Mouse (Mus musculus): ENCODE data around the gene Fam155a.

The Fam155a gene

GRCm38 (mm10) chr8:9182461-9182860, 588.5 kb downstream of the Fam155a start:
- no peak for DNase-seq (ENCODE audit: low spot score in 2 of 2)

DNA sequence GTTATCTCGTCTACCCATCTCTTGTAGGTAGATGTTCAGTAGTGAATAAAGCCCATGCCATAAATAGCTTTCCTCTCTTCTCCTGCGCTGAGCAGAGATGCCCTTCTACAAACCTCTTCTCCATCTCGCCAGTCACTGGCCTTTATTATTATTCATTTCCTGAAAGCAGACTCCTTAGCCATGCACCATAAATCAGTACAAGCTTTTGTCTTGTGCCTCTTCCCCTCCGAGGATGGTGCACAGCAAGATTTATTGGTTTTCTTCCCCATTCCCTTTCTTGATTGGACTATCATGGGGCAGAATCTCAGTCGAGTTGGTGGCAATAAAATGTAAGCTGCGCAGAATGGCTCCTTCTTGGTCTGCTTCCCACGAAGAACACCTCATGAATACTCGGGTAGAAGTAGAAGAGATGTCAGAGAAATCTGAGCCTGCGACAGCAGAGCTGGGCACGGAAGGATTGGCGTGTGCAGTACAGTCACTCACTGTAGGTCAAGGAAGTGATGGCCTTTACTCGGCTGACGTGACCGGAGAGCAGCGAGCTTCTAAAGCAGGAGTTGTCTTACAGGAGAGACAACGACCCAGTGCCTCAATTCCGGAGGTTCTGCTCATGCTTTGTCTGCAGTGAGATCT, 590.2 kb downstream of the Fam155a start:
- DNase-seq (ENCODE audit: low spot score in 2 of 2) = no peak

DNA sequence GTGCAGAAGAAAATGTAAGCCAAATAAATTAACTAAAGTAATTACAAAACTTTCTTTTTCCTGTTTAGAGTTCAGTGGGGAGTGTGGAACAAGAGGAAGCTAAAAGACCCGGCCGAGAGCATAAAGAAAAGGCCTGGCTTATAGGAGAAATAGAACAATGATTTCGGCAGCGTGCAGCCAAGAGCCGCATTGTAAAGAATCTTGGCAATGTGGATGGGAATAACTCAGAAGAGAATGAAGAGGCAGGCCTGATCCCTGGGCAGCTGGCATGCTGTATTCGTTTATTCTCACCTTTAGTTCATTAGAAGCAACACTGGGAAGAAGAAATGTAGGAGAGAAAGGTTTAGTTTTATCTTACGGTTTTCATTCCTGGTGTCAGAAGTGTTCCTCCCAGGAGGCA, 594.0 kb downstream of the Fam155a start:
- no peak for DNase-seq (ENCODE audit: low spot score in 2 of 2)

- DNase-seq (ENCODE audit: low spot score in 2 of 2) = no peak
Measured at GRCm38 (mm10) chr8:9174865-9175565, 595.9 kb downstream of the Fam155a start.

DNA sequence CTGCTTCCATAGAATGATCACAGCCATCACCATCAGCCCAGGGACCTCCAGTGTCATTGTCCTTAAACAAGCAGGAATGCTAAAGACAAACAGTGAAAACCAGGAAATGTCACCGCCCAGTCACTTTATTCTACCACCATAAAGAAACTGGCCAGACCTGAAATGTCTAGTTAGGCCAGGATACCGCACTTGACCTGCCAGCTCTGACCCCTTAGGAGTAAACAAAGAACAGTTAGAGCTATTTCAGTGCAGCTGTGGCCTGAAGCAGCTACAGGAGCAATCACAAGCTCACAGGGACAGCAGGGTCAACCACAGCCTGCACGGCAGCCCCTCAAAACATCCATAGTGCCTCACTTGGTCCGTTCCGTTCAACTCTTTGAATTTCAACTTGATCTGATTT, 599.1 kb downstream of the Fam155a start:
- DNase-seq (ENCODE audit: low spot score in 2 of 2) = no peak

DNA sequence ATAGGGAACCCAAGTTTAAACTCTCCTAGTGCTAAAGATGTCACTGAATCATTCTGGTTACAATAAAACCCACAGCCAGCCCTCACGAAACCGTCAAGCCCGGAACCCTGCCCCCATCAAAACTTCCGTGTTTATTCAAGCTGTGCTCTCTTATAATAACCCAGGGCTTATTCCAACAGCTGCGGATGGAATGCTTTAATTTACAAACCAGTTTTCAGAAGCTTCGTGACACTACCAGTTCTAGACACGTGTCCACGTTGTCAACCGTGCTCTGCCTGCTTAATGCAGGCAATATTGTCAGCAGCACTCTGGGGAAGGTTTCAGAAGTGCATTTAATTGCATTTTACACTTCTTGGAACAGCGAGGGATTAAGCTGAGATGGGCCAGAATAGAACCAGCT, 603.0 kb downstream of the Fam155a start:
- no peak for DNase-seq (ENCODE audit: low spot score in 2 of 2)

DNA sequence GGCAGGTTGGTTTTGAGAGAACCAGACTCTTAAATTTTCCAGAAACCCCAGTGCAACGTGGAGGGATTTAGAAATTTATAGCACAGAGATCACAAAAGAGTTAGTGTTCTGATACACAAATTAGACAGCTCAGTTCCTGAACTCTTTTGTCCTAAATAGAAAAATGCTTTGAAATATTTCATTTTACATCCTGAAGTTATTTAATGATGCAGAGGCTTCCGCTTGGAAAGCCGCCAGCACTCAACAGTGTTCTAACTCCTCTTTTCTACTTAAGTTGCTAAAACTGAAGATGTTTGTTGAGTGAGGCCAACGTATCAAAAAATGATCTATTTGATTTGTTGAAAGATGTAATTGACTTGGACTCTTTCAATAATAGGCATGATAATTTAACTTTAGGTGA, 609.4 kb downstream of the Fam155a start:
- DNase-seq (ENCODE audit: low spot score in 2 of 2) = no peak

DNA sequence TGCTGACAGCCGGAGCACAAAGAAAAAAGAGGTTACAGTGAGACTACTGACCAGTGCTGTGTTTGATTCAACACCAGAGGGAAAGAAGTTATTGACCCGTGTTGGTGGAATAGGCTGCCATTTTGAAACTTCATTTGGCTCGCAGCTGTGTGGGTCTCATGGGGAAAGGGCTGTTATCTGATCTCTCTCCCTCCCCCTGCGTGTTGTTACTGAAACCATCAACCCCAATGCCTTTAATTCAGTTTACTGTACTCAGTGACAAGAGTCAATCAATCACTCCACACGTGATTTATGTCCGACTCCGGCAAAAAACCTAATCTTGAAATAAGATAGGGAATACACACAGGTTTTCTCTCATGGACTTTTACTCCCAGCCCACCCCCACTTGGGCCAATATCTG, 611.6 kb downstream of the Fam155a start:
- no peak for DNase-seq (ENCODE audit: low spot score in 2 of 2)

DNA sequence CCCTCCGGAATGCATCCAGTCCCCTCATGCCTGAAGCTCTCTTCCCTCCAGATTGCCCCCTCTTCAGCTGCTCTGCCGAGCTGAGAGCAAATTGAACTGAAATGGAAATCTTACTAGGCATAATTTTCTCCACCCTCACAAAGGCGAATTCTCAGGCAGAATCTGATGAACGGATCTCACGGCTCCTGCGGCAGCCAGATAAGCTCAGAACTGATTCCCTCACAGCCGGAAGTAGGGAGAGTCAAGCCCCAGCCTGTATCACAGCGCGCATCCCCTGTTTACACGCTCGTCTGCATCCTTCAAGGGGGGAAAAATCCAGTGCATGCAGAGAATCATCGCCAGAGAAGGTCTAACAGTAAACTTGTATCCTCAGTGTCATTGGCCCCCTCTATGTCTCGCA, 612.3 kb downstream of the Fam155a start:
- no peak for DNase-seq (ENCODE audit: low spot score in 2 of 2)

DNA sequence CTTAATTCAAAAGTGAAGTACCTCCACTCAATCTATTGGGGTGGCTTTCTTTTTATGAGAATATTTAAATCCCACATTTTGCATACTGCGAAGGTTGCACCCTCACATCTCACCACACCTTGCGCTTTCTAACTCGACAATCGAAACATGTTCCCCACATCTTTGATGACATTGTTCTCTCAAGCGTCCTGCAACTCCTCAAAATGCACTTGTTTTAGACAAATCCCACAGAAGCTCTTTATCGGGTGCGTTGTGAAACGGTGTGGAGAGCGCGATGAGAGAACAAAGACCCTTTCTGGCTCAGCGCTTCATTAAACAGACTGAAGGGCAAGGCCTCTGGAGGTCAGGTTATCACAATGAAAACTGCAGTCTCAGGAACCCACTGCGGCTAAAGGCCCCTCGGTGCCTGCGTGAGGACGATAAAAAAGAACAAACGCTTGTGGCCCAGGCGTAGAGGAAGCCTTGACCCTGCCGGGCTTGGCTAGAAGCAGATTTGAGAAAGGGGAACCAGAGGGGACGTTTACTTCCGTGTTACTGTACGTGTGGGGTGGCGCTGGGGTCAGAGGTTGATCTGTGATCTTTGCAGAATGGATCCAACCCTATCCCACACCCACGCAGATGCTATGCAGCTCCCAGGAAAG, 613.7 kb downstream of the Fam155a start:
- no peak for DNase-seq (ENCODE audit: low spot score in 2 of 2)

Data from natural killer cell, adult 2 months (primary cell).